Mouse (Mus musculus): ENCODE data around the gene St6galnac6. TPM values are rescaled to one million over a fixed set of nuclear protein-coding genes. Genes with fewer than 3 reads are reported as not detected.

The St6galnac6 gene
- total RNA-seq (2022): 100 to 1,000 TPM; 110 to 142 (median 119) TPM

GRCm38 (mm10) chr2:32599409-32599808, at the start of gene St6galnac6:
Gene St6galnac6 (plus strand): TSS chr2:32599709.
- no peak for DNase-seq (ENCODE audit: low spot score in 2 of 2)

GRCm38 (mm10) chr2:32549764-32550163, 49.7 kb upstream of the St6galnac6 start:
- no peak for DNase-seq (ENCODE audit: low spot score in 2 of 2)

GRCm38 (mm10) chr2:32551236-32551635, 48.3 kb upstream of the St6galnac6 start:
- no peak for DNase-seq (ENCODE audit: low spot score in 2 of 2)

GRCm38 (mm10) chr2:32553592-32554148, 45.8 kb upstream of the St6galnac6 start:
- DNase-seq (ENCODE audit: low spot score in 2 of 2): no peak

GRCm38 (mm10) chr2:32555484-32555883, 44.0 kb upstream of the St6galnac6 start:
- no peak for DNase-seq (ENCODE audit: low spot score in 2 of 2)

GRCm38 (mm10) chr2:32556019-32556418, 43.5 kb upstream of the St6galnac6 start:
- DNase-seq (ENCODE audit: low spot score in 2 of 2): no peak

GRCm38 (mm10) chr2:32559570-32559969, 39.9 kb upstream of the St6galnac6 start:
- DNase-seq (ENCODE audit: low spot score in 2 of 2): peak in 1 of 2 experiments; percentile 82

- peak in 1 of 2 experiments; percentile 60 for DNase-seq (ENCODE audit: low spot score in 2 of 2)
These were observed 32.9 kb upstream of the St6galnac6 start for GRCm38 (mm10) chr2:32566536-32567063.

- no peak for DNase-seq (ENCODE audit: low spot score in 2 of 2)
These were observed 31.4 kb upstream of the St6galnac6 start for GRCm38 (mm10) chr2:32568149-32568548.

GRCm38 (mm10) chr2:32568941-32569340, 30.6 kb upstream of the St6galnac6 start:
- DNase-seq (ENCODE audit: low spot score in 2 of 2): no peak

GRCm38 (mm10) chr2:32570698-32571494, 28.6 kb upstream of the St6galnac6 start, which contains the start of gene Dpm2:
Gene Dpm2 (plus strand): TSS chr2:32570858.
- peak; percentile 76 to 91 for DNase-seq (ENCODE audit: low spot score in 2 of 2)

GRCm38 (mm10) chr2:32572196-32572595, 27.3 kb upstream of the St6galnac6 start:
- DNase-seq (ENCODE audit: low spot score in 2 of 2): no peak

GRCm38 (mm10) chr2:32574497-32574896, 25.0 kb upstream of the St6galnac6 start, which contains the start of gene Pip5kl1:
Gene Pip5kl1 (plus strand): TSS chr2:32574797.
- no peak for DNase-seq (ENCODE audit: low spot score in 2 of 2)

- DNase-seq (ENCODE audit: low spot score in 2 of 2): peak; percentile 75 to 76
These were observed 24.5 kb upstream of the St6galnac6 start for GRCm38 (mm10) chr2:32574901-32575585.

GRCm38 (mm10) chr2:32575586-32576160, 23.8 kb upstream of the St6galnac6 start, which contains the start of gene 9430097D07Rik:
Gene 9430097D07Rik (minus strand): TSS chr2:32575684.
- peak; percentile 59 to 73 for DNase-seq (ENCODE audit: low spot score in 2 of 2)

GRCm38 (mm10) chr2:32576532-32576931, 23.0 kb upstream of the St6galnac6 start:
- DNase-seq (ENCODE audit: low spot score in 2 of 2): no peak

- DNase-seq (ENCODE audit: low spot score in 2 of 2): no peak
These were observed 21.1 kb upstream of the St6galnac6 start for GRCm38 (mm10) chr2:32578146-32579046.

- peak; percentile 78 to 80 for DNase-seq (ENCODE audit: low spot score in 2 of 2)
These were observed 17.9 kb upstream of the St6galnac6 start for GRCm38 (mm10) chr2:32581450-32582095.

All from left cerebral cortex, adult 8-10 months (tissue).